Mouse (Mus musculus) ES-Bruce4 (cell line): Measurements from ENCODE around the gene Med26. TPM values are rescaled to one million over a fixed set of nuclear protein-coding genes. Genes with fewer than 3 reads are reported as not detected.

ENCODE experiments used
- H3K27ac ChIP-seq: 2 replicates; pipeline ENCODE4 v1.5.1; 2012; ENCODE audit warnings: low read length, inconsistent platforms; ENCODE audit not compliant: insufficient read depth
- H3K27me3 ChIP-seq: 2 replicates; pipeline ENCODE4 v1.6.1; 2012; ENCODE audit warnings: mild to moderate bottlenecking, low read length, inconsistent platforms; ENCODE audit not compliant: control insufficient read depth, poor library complexity, insufficient read depth, severe bottlenecking
- H3K36me3 ChIP-seq: 2 replicates; pipeline ENCODE4 v1.6.1; 2012; ENCODE audit warnings: inconsistent platforms, mild to moderate bottlenecking, low read length, moderate library complexity; ENCODE audit not compliant: control insufficient read depth, poor library complexity, insufficient read depth, severe bottlenecking
- H3K4me1 ChIP-seq: one replicate; pipeline ENCODE4 v1.8.1; 2011; ENCODE audit warnings: low read length; ENCODE audit not compliant: control insufficient read depth, insufficient read depth
- H3K4me3 ChIP-seq: 2 replicates; pipeline ENCODE4 v1.5.1; 2011; ENCODE audit warnings: low read depth, mild to moderate bottlenecking, low read length
- H3K9ac ChIP-seq: 2 replicates; pipeline ENCODE4 v1.6.1; 2012; ENCODE audit warnings: low read depth, mild to moderate bottlenecking, inconsistent platforms; ENCODE audit not compliant: poor library complexity, severe bottlenecking
- H3K9me3 ChIP-seq: replicated peaks from 2 replicates; pipeline ENCODE4 v1.6.1; 2012; ENCODE audit warnings: mild to moderate bottlenecking, low read length, inconsistent platforms; ENCODE audit not compliant: control insufficient read depth, poor library complexity, insufficient read depth, severe bottlenecking
- CTCF ChIP-seq: IDR thresholded peaks from one replicate; pipeline ENCODE4 v1.8.1; 2011; ENCODE audit warnings: low read depth, low read length
- EP300 ChIP-seq: IDR thresholded peaks from 2 replicates; pipeline ENCODE4 v1.6.1; 2011; ENCODE audit warnings: low read depth, low read length; ENCODE audit not compliant: insufficient read depth
- POLR2A ChIP-seq: IDR thresholded peaks from one replicate; pipeline ENCODE4 v1.8.1; 2011; ENCODE audit warnings: low read length; ENCODE audit not compliant: insufficient read depth
- polyA plus RNA-seq: library from polyadenylated mRNA; stranded (reverse); fragments of >200 nt; gene quantifications from 2 replicates; pipeline ENCODE4 v1.2.4, GENCODE M21; 2011; ENCODE audit warnings: low read depth; ENCODE audit not compliant: missing spikeins, insufficient read depth, insufficient read length

Med26 gene
- 10.2 and 11.2 TPM in 2 replicates for polyA plus RNA-seq

- Histone ChIP-seq H3K9me3 (no peaks in the 10 kb centered on the region), H3K27me3 (no peaks in the 10 kb centered on the region), H3K36me3 (peaks cover 18% of the 10 kb centered on the region), H3K9ac (peak within 1 kb of the TSS; percentile 92), H3K4me3 (peak within 1 kb of the TSS; percentile 92), H3K4me1 (peaks cover 2% of the 10 kb centered on the region), H3K27ac (peak within 1 kb of the TSS; percentile 84)
- TF ChIP-seq POLR2A, result peak; percentile 61
- TF ChIP-seq CTCF, result no peak
- TF ChIP-seq EP300, result 0 out of 2 replicates have a peak, but pooled peaks have one; percentile 1
Measured at GRCm38 (mm10) chr8:72547802-72548643, at the start of gene Med26. Gene Med26, minus strand, starts transcription at chr8:72548270.

GRCm38 (mm10) chr8:72590198-72590597 is 42.1 kb upstream of the Med26 start:
- H3K4me3 ChIP-seq, result no peak overlapping the region
- H3K9ac ChIP-seq, result no peak overlapping the region
- no peaks in the 10 kb centered on the region for H3K36me3 ChIP-seq
- H3K27me3 ChIP-seq, result no peaks in the 10 kb centered on the region
- H3K9me3 ChIP-seq, result no peaks in the 10 kb centered on the region
- TF ChIP-seq EP300, result no peak
- TF ChIP-seq POLR2A, result no peak
- TF ChIP-seq CTCF, result no peak
- no peaks in the 10 kb centered on the region for H3K4me1 ChIP-seq
- H3K27ac ChIP-seq, result no peak overlapping the region

- no peak for TF ChIP-seq CTCF
- no peak for TF ChIP-seq POLR2A
- TF ChIP-seq EP300, result no peak
- H3K27ac ChIP-seq, result no peak overlapping the region
- no peaks in the 10 kb centered on the region for H3K9me3 ChIP-seq
- no peak overlapping the region for H3K4me3 ChIP-seq
- no peaks in the 10 kb centered on the region for H3K36me3 ChIP-seq
- H3K27me3 ChIP-seq, result no peaks in the 10 kb centered on the region
- no peak overlapping the region for H3K9ac ChIP-seq
- no peaks in the 10 kb centered on the region for H3K4me1 ChIP-seq
Measured at GRCm38 (mm10) chr8:72589286-72589685, 41.2 kb upstream of the Med26 start.

GRCm38 (mm10) chr8:72588865-72589264 is 40.8 kb upstream of the Med26 start:
- TF ChIP-seq CTCF (no peak), POLR2A (no peak), EP300 (no peak)
- Histone ChIP-seq H3K4me3 (no peak overlapping the region), H3K9me3 (no peaks in the 10 kb centered on the region), H3K36me3 (no peaks in the 10 kb centered on the region), H3K27ac (no peak overlapping the region), H3K9ac (no peak overlapping the region), H3K27me3 (no peaks in the 10 kb centered on the region), H3K4me1 (no peaks in the 10 kb centered on the region)

GRCm38 (mm10) chr8:72587806-72588205 is 39.7 kb upstream of the Med26 start:
- Histone ChIP-seq H3K36me3 (no peaks in the 10 kb centered on the region), H3K9ac (no peak overlapping the region), H3K27ac (no peak overlapping the region), H3K4me3 (no peak overlapping the region), H3K27me3 (no peaks in the 10 kb centered on the region), H3K4me1 (no peaks in the 10 kb centered on the region), H3K9me3 (no peaks in the 10 kb centered on the region)
- no peak for TF ChIP-seq CTCF
- TF ChIP-seq EP300, result no peak
- TF ChIP-seq POLR2A, result no peak

- Histone ChIP-seq H3K36me3 (no peaks in the 10 kb centered on the region), H3K9ac (no peak overlapping the region), H3K4me1 (no peaks in the 10 kb centered on the region), H3K27me3 (no peaks in the 10 kb centered on the region), H3K4me3 (no peak overlapping the region), H3K27ac (no peak overlapping the region), H3K9me3 (no peaks in the 10 kb centered on the region)
- TF ChIP-seq POLR2A, result no peak
- TF ChIP-seq CTCF, result no peak
- TF ChIP-seq EP300, result no peak
Measured at GRCm38 (mm10) chr8:72584390-72584789, 36.3 kb upstream of the Med26 start.
